Mouse (Mus musculus) CD4-positive, CD25-positive, alpha-beta regulatory T cell, adult 4 months (primary cell): ENCODE measurements around the gene Ppp1r2. TPM values are rescaled to one million over a fixed set of nuclear protein-coding genes. Genes with fewer than 3 reads are reported as not detected.
A peak's percentile ranks its signal among the peaks of the same experiment; 100 is the strongest.

Source experiments
- ATAC-seq: one replicate; pipeline ENCODE4 v1.8.0; 2017
- polyA plus RNA-seq, 2 experiments: library from polyadenylated mRNA; unstranded; fragments of 100-300 nt; shearing (Covaris generic); gene quantifications; one replicate each; pipeline ENCODE4 v1.2.1; 2017

Ppp1r2 gene
- polyA plus RNA-seq, 2 experiments from 2014 or later: 10.9 to 16.2 TPM

- no peak for ATAC-seq
Observed at GRCm38 (mm10) chr16:31290281-31290680, 15.2 kb upstream of the Ppp1r2 start.

GRCm38 (mm10) chr16:31287712-31288111, 12.6 kb upstream of the Ppp1r2 start:
- no peak for ATAC-seq

- no peak for ATAC-seq
Observed at GRCm38 (mm10) chr16:31286801-31287488, 11.9 kb upstream of the Ppp1r2 start.

- no peak for ATAC-seq
Observed at GRCm38 (mm10) chr16:31281981-31282380, 6.9 kb upstream of the Ppp1r2 start.

- ATAC-seq: no peak
Observed at GRCm38 (mm10) chr16:31280176-31280575, 5.1 kb upstream of the Ppp1r2 start.

GRCm38 (mm10) chr16:31278581-31278980, 3.5 kb upstream of the Ppp1r2 start:
- no peak for ATAC-seq

- ATAC-seq: no peak
Observed at GRCm38 (mm10) chr16:31278081-31278480, 3.0 kb upstream of the Ppp1r2 start.

GRCm38 (mm10) chr16:31276962-31277361, 1.9 kb upstream of the Ppp1r2 start:
- no peak for ATAC-seq

GRCm38 (mm10) chr16:31276539-31276938, 1.5 kb upstream of the Ppp1r2 start:
- no peak for ATAC-seq

- ATAC-seq: no peak
Observed at GRCm38 (mm10) chr16:31274084-31274483, 993 bp downstream of the Ppp1r2 start.

GRCm38 (mm10) chr16:31266692-31267091, 8.4 kb downstream of the Ppp1r2 start:
- ATAC-seq: no peak

GRCm38 (mm10) chr16:31256151-31256550, 18.9 kb downstream of the Ppp1r2 start:
- no peak for ATAC-seq

- no peak for ATAC-seq
Observed at GRCm38 (mm10) chr16:31255685-31256084, 19.4 kb downstream of the Ppp1r2 start.

GRCm38 (mm10) chr16:31249401-31249800, 25.7 kb downstream of the Ppp1r2 start:
- ATAC-seq: no peak

- no peak for ATAC-seq
Observed at GRCm38 (mm10) chr16:31248717-31249116, 26.4 kb downstream of the Ppp1r2 start.

- ATAC-seq: no peak
Observed at GRCm38 (mm10) chr16:31247442-31247841, 27.6 kb downstream of the Ppp1r2 start.

GRCm38 (mm10) chr16:31244053-31244452, 31.0 kb downstream of the Ppp1r2 start:
- ATAC-seq: no peak

- ATAC-seq: no peak
Observed at GRCm38 (mm10) chr16:31241433-31241832, 33.6 kb downstream of the Ppp1r2 start.

GRCm38 (mm10) chr16:31240569-31240968, 34.5 kb downstream of the Ppp1r2 start:
- ATAC-seq: no peak

- no peak for ATAC-seq
Observed at GRCm38 (mm10) chr16:31238281-31238680, 36.8 kb downstream of the Ppp1r2 start.

- peak; percentile 58 for ATAC-seq
Observed at GRCm38 (mm10) chr16:31235457-31236310, 39.4 kb downstream of the Ppp1r2 start.

- no peak for ATAC-seq
Observed at GRCm38 (mm10) chr16:31234808-31235456, 40.1 kb downstream of the Ppp1r2 start.

- ATAC-seq: no peak
Observed at GRCm38 (mm10) chr16:31234356-31234755, 40.7 kb downstream of the Ppp1r2 start.
